Mouse (Mus musculus): Measurements from ENCODE around the gene B3galt2.

- TF ChIP-seq CTCF (IDR thresholded peaks at IDR 0.05; ENCODE audit: low read depth, low read length) (no peak), POLR2A (IDR thresholded peaks at IDR 0.05; ENCODE audit: borderline replicate concordance, low read depth, low read length) (no peak)
These were observed 44.4 kb downstream of the B3galt2 start for GRCm38 (mm10) chr1:143684849-143685248.

Data from bone marrow macrophage, adult 2 months (primary cell).